Mouse (Mus musculus) urinary bladder, postnatal 4 days (tissue): Measurements from ENCODE around the gene Zmynd15.
A peak's percentile ranks its signal among the peaks of the same experiment; 100 is the strongest.

Experiments
- DNase-seq, 2 experiments: peaks; one replicate each; pipeline ENCODE4 v3.0.0; 2021 to 2022; ENCODE audit warnings: low spot score in 2 of 2

Gene Zmynd15

GRCm38 (mm10) chr11:70506385-70506784, 47.2 kb downstream of the Zmynd15 start:
- peak; percentile 60 to 79 for DNase-seq

- no peak for DNase-seq
These were observed 47.8 kb downstream of the Zmynd15 start for GRCm38 (mm10) chr11:70506962-70507515.

GRCm38 (mm10) chr11:70509753-70510564, 50.7 kb downstream of the Zmynd15 start:
- DNase-seq: peak in 1 of 2 experiments; percentile 63

GRCm38 (mm10) chr11:70511242-70511641, 52.0 kb downstream of the Zmynd15 start:
- no peak for DNase-seq

- no peak for DNase-seq
These were observed 52.6 kb downstream of the Zmynd15 start for GRCm38 (mm10) chr11:70511825-70512224.

- no peak for DNase-seq
These were observed 53.6 kb downstream of the Zmynd15 start for GRCm38 (mm10) chr11:70512709-70513342.

- no peak for DNase-seq
These were observed 54.3 kb downstream of the Zmynd15 start for GRCm38 (mm10) chr11:70513520-70513919.

GRCm38 (mm10) chr11:70514288-70514687, 55.1 kb downstream of the Zmynd15 start, which contains the start of gene Vmo1:
Gene Vmo1 (minus strand): TSS chr11:70514616.
- DNase-seq: no peak
